Mouse (Mus musculus) central nervous system, embryonic 14 days (tissue): ENCODE results near the gene Ear1. TPM values are rescaled to one million over a fixed set of nuclear protein-coding genes. Genes with fewer than 3 reads are reported as not detected.

Source experiments
- polyA plus RNA-seq: library from polyadenylated mRNA; depleted of rRNA; stranded (reverse); fragments of >200 nt; gene quantifications from 2 replicates; pipeline ENCODE4 v1.2.3, GENCODE M21; 2012; rRNA removed

Gene Ear1
- polyA plus RNA-seq, result 0.16 and 0.19 TPM in 2 replicates

DNA sequence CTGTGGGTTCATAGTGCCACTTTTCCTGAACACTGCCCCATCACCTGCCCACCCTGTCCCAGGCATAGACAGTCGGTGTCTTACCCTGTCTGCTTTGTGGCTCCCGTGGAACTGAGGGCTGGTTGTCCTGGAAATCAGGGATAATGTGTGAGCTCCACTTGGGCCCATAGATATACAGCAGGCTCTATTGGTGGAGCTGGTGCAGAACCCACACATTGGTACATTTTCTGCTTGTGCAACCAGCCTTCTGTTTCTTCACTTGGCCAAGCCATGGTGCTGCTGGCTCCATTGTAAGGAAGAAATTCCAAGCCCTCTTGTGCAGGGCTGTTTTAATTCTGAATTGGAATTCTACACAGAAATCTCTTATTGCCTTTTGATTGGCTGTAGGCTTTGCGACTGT lies at the start of gene Ear1:
Gene Ear1, minus strand, starts transcription at position 101 of the 400 bp plus-strand sequence.

GRCm38 (mm10) chr14:43924688-43925403 lies 49.5 kb upstream of the Ear1 start, which contains the start of gene Gm8113:
TSS of gene Gm8113 (plus strand) at chr14:43925390.

GRCm38 (mm10) chr14:43923459-43923858 lies 48.1 kb upstream of the Ear1 start, which contains the start of gene Ear10:
TSS of gene Ear10 (minus strand) at chr14:43923559.

DNA sequence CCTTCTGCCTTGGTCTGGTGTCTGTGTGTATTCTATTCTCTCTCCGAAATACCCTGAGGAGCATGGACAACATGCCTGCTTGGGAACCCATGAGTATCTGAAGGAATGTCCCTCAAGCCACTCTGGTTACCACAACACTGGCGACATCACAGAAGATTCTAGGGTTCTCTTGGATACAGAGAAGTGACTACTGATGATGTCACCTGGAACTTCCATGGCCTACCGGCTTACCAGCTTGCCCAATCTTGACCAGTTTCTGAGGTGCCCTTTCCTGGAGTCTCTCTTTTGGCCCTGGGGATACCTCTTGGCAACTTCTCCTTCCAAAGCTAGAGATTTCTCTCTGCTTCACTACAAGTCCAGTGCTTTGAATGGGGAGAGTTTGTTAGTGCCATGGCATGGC lies 90.7 kb downstream of the Ear1 start, which contains the start of gene Gm8180:
Gene Gm8180, minus strand, starts transcription at position 101 of the 400 bp plus-strand sequence.

Other genes starting within 250 kb of the Ear1 start
- not detected in 2 replicates for gene Gm8165, start 198.3 kb downstream of the Ear1 start, polyA plus RNA-seq
- gene Gm7324, start 177.7 kb downstream of the Ear1 start, polyA plus RNA-seq, result 0.69 and 0.75 TPM in 2 replicates
- gene Gm16506, start 148.0 kb downstream of the Ear1 start, polyA plus RNA-seq, result not detected in 2 replicates
- not detected in 2 replicates for gene Gm6526, start 127.7 kb downstream of the Ear1 start, polyA plus RNA-seq
- gene Gm8180, start 90.8 kb downstream of the Ear1 start, polyA plus RNA-seq, result not detected in 2 replicates
- gene Ear10, start 48.0 kb upstream of the Ear1 start, polyA plus RNA-seq, result not detected in 2 replicates
- 8.5 and 10.7 TPM in 2 replicates for gene Gm8113, start 49.9 kb upstream of the Ear1 start, polyA plus RNA-seq
- not detected in 2 replicates for gene Ang5, start 81.6 kb upstream of the Ear1 start, polyA plus RNA-seq
- gene Ang6, start 126.8 kb upstream of the Ear1 start, polyA plus RNA-seq, result not detected in 2 replicates
- 0.34 and 0.48 TPM in 2 replicates for gene Ear2, start 227.1 kb upstream of the Ear1 start, polyA plus RNA-seq
- gene Gm3327, start 248.3 kb upstream of the Ear1 start, polyA plus RNA-seq, result not detected in 2 replicates